Mouse (Mus musculus): ENCODE data around the gene Rpl37. TPM values are rescaled to one million over a fixed set of nuclear protein-coding genes. Genes with fewer than 3 reads are reported as not detected.

Gene Rpl37
- polyA plus RNA-seq, 1 experiment from 2014 or later, result 540 TPM

DNA sequence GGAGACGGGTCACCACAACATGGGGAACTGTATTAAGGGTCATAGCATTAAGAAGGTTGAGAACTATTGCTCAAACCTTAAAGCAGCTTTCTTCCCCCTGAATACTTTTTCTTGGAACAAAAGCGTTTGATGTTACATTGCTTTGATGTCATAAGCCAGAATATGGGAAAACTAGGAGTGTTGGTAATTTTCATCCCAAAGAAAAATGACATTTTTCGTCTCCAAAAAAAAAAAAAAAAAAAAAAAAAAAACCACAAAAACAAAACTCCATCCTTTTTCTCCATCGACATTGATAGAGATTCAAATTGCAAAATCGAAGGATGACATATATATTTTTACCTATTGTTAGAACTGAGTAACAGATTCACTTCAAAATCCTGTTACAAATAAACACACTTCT lies 26.3 kb downstream of the Rpl37 start:
- Histone ChIP-seq H3K27me3 (replicated peaks) (no peaks in the 10 kb centered on the region), H3K27ac (peak overlapping the region; percentile 96), H3K9ac (peak overlapping the region; percentile 98; the same call in 1 of the 2 replicates), H3K4me2 (peak overlapping the region; percentile 83), H3K4me3 (no peak overlapping the region), H3K36me3 (peaks cover 12% of the 10 kb centered on the region), H3K4me1 (peaks cover 71% of the 10 kb centered on the region), H3K9me3 (replicated peaks) (no peaks in the 10 kb centered on the region)
- 57% methylated on average over 5 of the region's 5 CpGs for WGBS (ENCODE audit: insufficient replicate concordance)
- no peak for ATAC-seq

- H3K9me3 ChIP-seq (replicated peaks), result no peaks in the 10 kb centered on the region
- peak within 1 kb of the TSS; percentile 96 for H3K27ac ChIP-seq
- under 1% methylated on average over 49 of the region's 80 CpGs for WGBS (ENCODE audit: insufficient replicate concordance)
- H3K36me3 ChIP-seq, result peaks cover 15% of the 10 kb centered on the region
- H3K27me3 ChIP-seq (replicated peaks), result no peaks in the 10 kb centered on the region
- peak within 1 kb of the TSS; percentile 83 for H3K4me2 ChIP-seq
- peak within 1 kb of the TSS; percentile 98 for H3K9ac ChIP-seq
- peaks cover 68% of the 10 kb centered on the region for H3K4me1 ChIP-seq
- peak; percentile 80 for ATAC-seq
- H3K4me3 ChIP-seq, result peak within 1 kb of the TSS; percentile 97
Measured at GRCm38 (mm10) chr15:5143361-5144020, 27.0 kb downstream of the Rpl37 start, which contains the start of gene Prkaa1. Prkaa1 (plus strand) TSS chr15:5143861.

DNA sequence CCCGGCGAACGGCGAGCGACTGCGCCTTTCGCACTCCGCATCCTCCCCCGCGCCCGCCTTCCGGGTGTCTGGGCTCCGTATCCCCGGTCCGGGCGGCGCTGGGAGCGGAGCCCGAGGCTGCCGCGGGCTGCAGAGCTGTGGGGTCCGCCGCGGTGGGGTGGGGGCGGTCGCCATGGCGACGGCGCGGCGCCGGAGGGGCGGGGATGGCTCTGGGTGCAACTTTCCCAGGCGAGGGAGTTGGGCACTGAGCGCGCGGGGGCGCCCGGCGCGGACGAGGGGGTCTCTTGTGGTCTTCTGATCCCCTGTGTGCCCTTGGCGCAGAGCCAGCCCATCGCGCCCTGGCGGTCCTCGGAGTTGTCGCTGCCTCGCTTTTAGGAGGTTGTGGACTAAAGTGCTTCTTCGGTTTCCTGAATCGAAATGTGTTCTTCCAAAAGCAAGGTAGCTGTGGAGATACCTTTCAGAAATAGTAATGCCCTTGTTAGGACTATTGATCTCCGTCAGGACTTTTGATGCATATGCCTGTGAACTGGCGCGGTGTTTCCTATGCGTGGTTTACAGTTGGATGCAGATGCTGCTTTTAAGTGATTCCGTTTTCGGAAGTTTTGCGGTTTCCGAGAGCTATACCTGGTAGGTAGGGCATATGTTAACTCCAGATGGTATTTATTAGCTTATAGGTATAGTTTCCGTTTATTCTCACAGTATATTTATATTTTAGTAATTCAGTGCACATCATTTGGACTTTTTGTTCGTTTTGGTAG lies 27.8 kb downstream of the Rpl37 start:
- Histone ChIP-seq H3K9me3 (replicated peaks) (no peaks in the 10 kb centered on the region), H3K27me3 (replicated peaks) (no peaks in the 10 kb centered on the region), H3K4me1 (peaks cover 70% of the 10 kb centered on the region), H3K27ac (peak overlapping the region; percentile 96), H3K36me3 (peaks cover 15% of the 10 kb centered on the region), H3K9ac (peak overlapping the region; percentile 98), H3K4me3 (peak overlapping the region; percentile 97), H3K4me2 (peak overlapping the region; percentile 83)
- WGBS (ENCODE audit: insufficient replicate concordance), result under 1% methylated on average over 53 of the region's 61 CpGs
- peak; percentile 38 for ATAC-seq

DNA sequence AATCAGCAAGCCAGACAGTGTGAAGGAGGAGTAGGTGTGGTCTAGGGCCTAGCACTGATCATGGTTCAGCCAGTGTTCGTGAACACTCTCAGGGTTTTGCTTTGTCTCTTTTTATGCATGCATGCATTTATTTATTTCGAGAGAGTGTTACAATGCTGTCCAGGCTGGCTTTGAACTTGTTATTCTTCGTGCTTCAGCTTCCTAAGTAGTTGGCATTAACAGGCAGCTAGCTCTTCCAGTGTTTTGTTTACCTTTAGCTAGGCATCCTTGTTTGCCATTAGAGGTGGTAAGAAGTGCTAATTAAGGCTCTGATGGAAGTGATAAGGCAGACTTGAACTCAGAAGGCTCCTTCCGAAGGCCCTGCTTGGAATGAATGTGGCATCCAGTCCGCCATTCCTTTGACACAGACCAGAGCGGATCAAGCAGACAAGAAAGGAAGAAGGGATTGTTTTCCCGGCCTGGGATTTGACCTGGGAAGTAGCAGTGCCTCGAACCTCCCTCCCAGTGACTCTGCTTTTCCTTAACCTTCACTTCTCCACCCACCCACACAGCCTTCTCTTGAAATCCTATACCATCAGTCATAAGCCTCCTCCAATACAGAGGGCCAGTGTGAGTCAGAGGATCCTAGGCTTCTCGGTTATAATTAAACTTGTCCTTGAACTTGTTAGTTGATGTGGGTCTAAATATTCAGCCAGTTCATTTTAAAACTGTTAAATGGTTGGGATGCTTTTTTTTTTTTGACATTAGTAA lies 28.9 kb downstream of the Rpl37 start:
- Histone ChIP-seq H3K27ac (peak overlapping the region; percentile 96), H3K9ac (peak overlapping the region; percentile 98), H3K36me3 (peaks cover 15% of the 10 kb centered on the region), H3K27me3 (replicated peaks) (no peaks in the 10 kb centered on the region), H3K4me2 (peak overlapping the region; percentile 83), H3K4me1 (peaks cover 66% of the 10 kb centered on the region), H3K4me3 (peak overlapping the region; percentile 97), H3K9me3 (replicated peaks) (no peaks in the 10 kb centered on the region)
- WGBS (ENCODE audit: insufficient replicate concordance), result 51% methylated on average over 9 of the region's 9 CpGs
- ATAC-seq, result no peak

GRCm38 (mm10) chr15:5149187-5149586 lies 32.7 kb downstream of the Rpl37 start:
- Histone ChIP-seq H3K36me3 (peaks cover 18% of the 10 kb centered on the region), H3K27me3 (replicated peaks) (no peaks in the 10 kb centered on the region), H3K9ac (no peak overlapping the region), H3K4me2 (no peak overlapping the region), H3K9me3 (replicated peaks) (no peaks in the 10 kb centered on the region), H3K27ac (no peak overlapping the region), H3K4me1 (peaks cover 59% of the 10 kb centered on the region), H3K4me3 (no peak overlapping the region)
- WGBS (ENCODE audit: insufficient replicate concordance), result 76% methylated on average over 4 of the region's 4 CpGs
- ATAC-seq, result no peak

GRCm38 (mm10) chr15:5152171-5152570 lies 35.7 kb downstream of the Rpl37 start:
- 85% methylated on average over 6 of the region's 6 CpGs for WGBS (ENCODE audit: insufficient replicate concordance)
- Histone ChIP-seq H3K27ac (no peak overlapping the region), H3K9me3 (replicated peaks) (no peaks in the 10 kb centered on the region), H3K27me3 (replicated peaks) (no peaks in the 10 kb centered on the region), H3K36me3 (peaks cover 7% of the 10 kb centered on the region), H3K4me3 (no peak overlapping the region), H3K4me2 (no peak overlapping the region), H3K9ac (no peak overlapping the region), H3K4me1 (peaks cover 69% of the 10 kb centered on the region)
- ATAC-seq, result no peak

- ATAC-seq, result peak; percentile 26; the same call in 1 of the 2 replicates
- Histone ChIP-seq H3K27ac (peak overlapping the region; percentile 52), H3K4me2 (peak overlapping the region; percentile 15; the same call in 1 of the 2 replicates)
Measured at GRCm38 (mm10) chr15:5154621-5155020, 38.2 kb downstream of the Rpl37 start.

DNA sequence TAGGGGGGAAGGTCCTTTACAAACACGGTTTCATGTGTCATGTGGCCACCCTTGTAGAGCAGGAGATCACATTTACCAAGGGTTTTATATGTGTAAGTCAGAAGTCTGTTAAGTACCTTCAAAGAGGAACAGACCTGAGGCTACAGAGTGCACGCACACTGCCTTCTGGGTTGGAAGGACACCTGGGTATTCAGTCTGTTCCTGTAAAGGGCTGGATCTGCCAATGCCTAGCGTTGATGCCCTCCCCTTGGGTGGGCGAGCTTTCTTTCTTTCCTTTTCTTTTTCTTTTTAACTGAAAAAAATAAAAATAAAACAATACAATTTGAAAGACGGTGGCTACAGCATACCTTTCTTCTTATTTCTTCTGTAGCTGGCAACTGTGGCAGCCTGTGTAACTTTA lies 38.6 kb downstream of the Rpl37 start:
- Histone ChIP-seq H3K27ac (peak overlapping the region; percentile 52), H3K4me3 (no peak overlapping the region), H3K4me1 (peaks cover 70% of the 10 kb centered on the region), H3K9me3 (replicated peaks) (no peaks in the 10 kb centered on the region), H3K27me3 (replicated peaks) (no peaks in the 10 kb centered on the region), H3K9ac (no peak overlapping the region), H3K36me3 (0 out of 2 replicates have a peak, but pooled peaks cover 11% of the 10 kb centered on the region), H3K4me2 (peak overlapping the region; percentile 7; the same call in 1 of the 2 replicates)
- whole genome bisulfite sequencing (ENCODE audit: insufficient replicate concordance), result 74% methylated on average over 5 of the region's 5 CpGs
- ATAC-seq, result peak; percentile 13; the same call in 1 of the 2 replicates

More at GRCm38 (mm10) chr15:5154621-5155020, 38.2 kb downstream of the Rpl37 start:
- Histone ChIP-seq H3K36me3 (0 out of 2 replicates have a peak, but pooled peaks cover 11% of the 10 kb centered on the region), H3K9me3 (replicated peaks) (no peaks in the 10 kb centered on the region), H3K4me1 (peaks cover 72% of the 10 kb centered on the region), H3K4me3 (no peak overlapping the region), H3K27me3 (replicated peaks) (no peaks in the 10 kb centered on the region), H3K9ac (no peak overlapping the region)
- WGBS (ENCODE audit: insufficient replicate concordance), result 66% methylated on average over 9 of the region's 9 CpGs

DNA sequence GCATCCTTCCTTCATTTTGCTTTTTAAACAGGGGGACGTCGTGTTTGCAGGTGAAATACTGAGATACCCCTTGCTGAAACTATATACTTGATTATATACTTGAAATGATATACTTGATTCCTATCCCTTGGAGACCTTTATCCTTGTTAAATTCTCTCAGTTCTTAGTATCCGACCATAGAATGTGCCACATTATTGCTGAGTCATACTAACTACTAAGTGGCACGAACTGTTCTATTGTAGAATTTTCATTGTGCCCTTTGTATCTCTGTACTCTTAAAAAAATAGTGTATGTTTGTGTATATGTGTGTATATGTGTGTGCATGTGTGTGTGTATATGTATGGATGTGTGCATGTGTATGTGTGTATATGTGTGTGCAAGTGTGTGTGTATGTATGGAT lies 39.9 kb downstream of the Rpl37 start:
- peak; percentile 36; the same call in 1 of the 2 replicates for ATAC-seq
- peaks cover 65% of the 10 kb centered on the region for H3K4me1 ChIP-seq

DNA sequence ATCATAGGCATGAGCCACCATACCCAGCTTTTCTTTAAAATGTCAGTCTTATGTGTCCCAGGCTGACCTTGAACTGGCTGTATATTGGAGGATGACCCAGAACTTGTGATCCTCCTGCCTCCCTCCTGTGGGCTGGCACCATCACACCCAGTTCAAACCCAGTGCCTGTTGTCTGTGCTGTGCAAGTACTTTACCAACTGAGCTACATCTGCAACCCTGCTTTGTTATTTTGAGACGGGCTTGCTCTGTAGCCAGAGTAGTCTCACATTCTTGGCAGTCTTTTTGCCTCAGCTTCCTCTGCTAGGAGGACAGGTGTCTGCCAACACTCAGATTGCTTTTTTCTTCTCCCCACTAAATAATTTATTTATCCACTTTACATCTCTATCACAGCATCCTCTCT lies 40.9 kb downstream of the Rpl37 start:
- H3K9ac ChIP-seq, result peak overlapping the region; percentile 7; the same call in 1 of the 2 replicates
- 0 out of 2 replicates have a peak overlapping the region, but pooled peaks have one; percentile 8 for H3K27ac ChIP-seq
- no peak for ATAC-seq
- no peaks in the 10 kb centered on the region for H3K27me3 ChIP-seq (replicated peaks)
- no peaks in the 10 kb centered on the region for H3K9me3 ChIP-seq (replicated peaks)
- H3K4me2 ChIP-seq, result no peak overlapping the region
- no peak overlapping the region for H3K4me3 ChIP-seq
- 94% methylated on average over 1 of the region's 1 CpGs for WGBS (ENCODE audit: insufficient replicate concordance)
- H3K36me3 ChIP-seq, result peaks cover 26% of the 10 kb centered on the region
- H3K4me1 ChIP-seq, result peaks cover 56% of the 10 kb centered on the region

More for the DNA sequence above, 39.9 kb downstream of the Rpl37 start:
- WGBS (ENCODE audit: insufficient replicate concordance), result 65% methylated on average over 4 of the region's 4 CpGs
- Histone ChIP-seq H3K4me3 (no peak overlapping the region), H3K36me3 (peaks cover 17% of the 10 kb centered on the region), H3K27ac (no peak overlapping the region), H3K9me3 (replicated peaks) (no peaks in the 10 kb centered on the region), H3K27me3 (replicated peaks) (no peaks in the 10 kb centered on the region), H3K4me2 (no peak overlapping the region), H3K9ac (no peak overlapping the region)

DNA sequence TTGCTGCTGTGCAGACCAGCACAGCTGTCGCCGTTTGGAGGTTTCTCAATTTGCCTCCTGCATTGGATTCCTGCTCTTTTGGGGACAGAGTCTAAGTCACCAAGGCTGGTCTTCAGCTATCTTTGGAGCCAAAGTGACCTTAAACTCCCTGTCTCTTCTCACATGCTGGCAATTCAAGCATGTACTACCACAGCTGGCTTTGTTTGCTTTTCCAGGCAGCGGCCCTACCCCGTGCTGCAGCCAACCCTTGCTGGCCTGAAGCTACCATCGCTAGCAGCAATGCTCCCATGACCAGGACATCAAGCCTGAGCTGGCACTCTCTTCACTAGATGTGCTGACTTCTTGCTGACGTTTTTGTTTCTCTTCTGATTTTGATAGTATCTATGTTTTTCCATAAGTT lies 42.4 kb downstream of the Rpl37 start:
- no peak overlapping the region for H3K4me2 ChIP-seq
- 79% methylated on average over 6 of the region's 6 CpGs for WGBS (ENCODE audit: insufficient replicate concordance)
- no peaks in the 10 kb centered on the region for H3K27me3 ChIP-seq (replicated peaks)
- H3K9ac ChIP-seq, result no peak overlapping the region
- peak overlapping the region; percentile 25; the same call in 1 of the 2 replicates for H3K27ac ChIP-seq
- peaks cover 39% of the 10 kb centered on the region for H3K36me3 ChIP-seq
- H3K9me3 ChIP-seq (replicated peaks), result no peaks in the 10 kb centered on the region
- no peak overlapping the region for H3K4me3 ChIP-seq
- H3K4me1 ChIP-seq, result peaks cover 56% of the 10 kb centered on the region
- no peak for ATAC-seq
